Mouse (Mus musculus) heart, adult 2 months (tissue): ENCODE measurements around the gene Nudcd2.

ENCODE experiments used
- CTCF ChIP-seq: fragments of 200-600 bp; IDR thresholded peaks from 2 replicates; pipeline ENCODE4 v1.8.1; 2022; ENCODE audit warnings: antibody characterized with exemption, mild to moderate bottlenecking, moderate library complexity
- POLR2A ChIP-seq: fragments of 200-500 bp; IDR thresholded peaks from 2 replicates; pipeline ENCODE4 v1.6.1; 2011; ENCODE audit warnings: mild to moderate bottlenecking, low read depth, low read length, control low read depth; ENCODE audit not compliant: insufficient read depth

DNA sequence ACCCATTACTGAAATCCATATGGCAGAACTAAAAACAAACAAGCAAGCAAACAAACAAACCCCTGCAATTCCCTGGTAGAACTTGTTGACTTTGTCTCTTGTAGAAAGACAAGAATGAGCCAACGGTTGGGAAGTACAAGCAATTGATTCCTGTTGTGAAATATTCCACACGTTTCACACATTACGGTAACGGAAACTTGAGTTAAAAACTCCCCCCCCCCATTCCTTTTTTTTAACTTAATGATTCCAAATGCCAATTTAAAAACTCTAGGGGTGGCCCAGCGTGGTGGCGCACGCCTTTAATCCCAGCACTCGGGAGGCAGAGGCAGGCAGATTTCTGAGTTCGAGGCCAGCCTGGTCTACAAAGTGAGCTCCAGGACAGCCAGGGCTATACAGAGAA, 38.4 kb upstream of the Nudcd2 start, which contains the start of gene Mat2b:
- TF ChIP-seq CTCF, result no peak
- no peak for TF ChIP-seq POLR2A
